Mouse (Mus musculus) forebrain, embryonic 10.5 days (tissue): ENCODE data around the gene Sort1. TPM values are rescaled to one million over a fixed set of nuclear protein-coding genes. Genes with fewer than 3 reads are reported as not detected.

ENCODE experiments used
- DNase-seq: peaks from one replicate; pipeline ENCODE4 v3.0.0-alpha.2; 2017; ENCODE audit warnings: low spot score; ENCODE audit errors: extremely low spot score
- H3K27ac ChIP-seq: fragments of 300-500 bp; sonication (generic); 2 replicates; pipeline ENCODE4 v1.5.1; 2016; ENCODE audit warnings: mild to moderate bottlenecking
- H3K27me3 ChIP-seq: fragments of 300-500 bp; sonication (generic); 2 replicates; pipeline ENCODE4 v1.6.1; 2016; ENCODE audit warnings: mild to moderate bottlenecking; ENCODE audit not compliant: poor library complexity, severe bottlenecking
- H3K36me3 ChIP-seq: fragments of 300-500 bp; sonication (generic); replicated peaks from 2 replicates; pipeline ENCODE4 v1.6.1; 2016; ENCODE audit warnings: mild to moderate bottlenecking, moderate library complexity
- H3K4me1 ChIP-seq: fragments of 300-500 bp; sonication (generic); 2 replicates; pipeline ENCODE4 v1.6.1; 2016
- H3K4me3 ChIP-seq: fragments of 300-500 bp; sonication (generic); 2 replicates; pipeline ENCODE4 v1.5.1; 2016; ENCODE audit warnings: mild to moderate bottlenecking, moderate library complexity
- H3K9me3 ChIP-seq: fragments of 300-500 bp; sonication (generic); 2 replicates; pipeline ENCODE4 v1.6.1; 2016; ENCODE audit warnings: mild to moderate bottlenecking, moderate library complexity
- WGBS: fragments of 180-500 bp; shearing (Covaris S2); methylation state at CpG from one replicate; pipeline ENCODE4 v1.1.7; 2016; 5-methylcytosine and 5-hydroxymethylcytosine counted together
- polyA plus RNA-seq: library from polyadenylated mRNA; unstranded; fragments of >200 nt; fragmentation: Nextera tagmentation; extraction: Ambion mirVana; gene quantifications from 2 replicates; pipeline ENCODE4 v1.2.1, GENCODE M21; 2016

The Sort1 gene
- polyA plus RNA-seq, 1 experiment from 2014 or later: 9.7 TPM

DNA sequence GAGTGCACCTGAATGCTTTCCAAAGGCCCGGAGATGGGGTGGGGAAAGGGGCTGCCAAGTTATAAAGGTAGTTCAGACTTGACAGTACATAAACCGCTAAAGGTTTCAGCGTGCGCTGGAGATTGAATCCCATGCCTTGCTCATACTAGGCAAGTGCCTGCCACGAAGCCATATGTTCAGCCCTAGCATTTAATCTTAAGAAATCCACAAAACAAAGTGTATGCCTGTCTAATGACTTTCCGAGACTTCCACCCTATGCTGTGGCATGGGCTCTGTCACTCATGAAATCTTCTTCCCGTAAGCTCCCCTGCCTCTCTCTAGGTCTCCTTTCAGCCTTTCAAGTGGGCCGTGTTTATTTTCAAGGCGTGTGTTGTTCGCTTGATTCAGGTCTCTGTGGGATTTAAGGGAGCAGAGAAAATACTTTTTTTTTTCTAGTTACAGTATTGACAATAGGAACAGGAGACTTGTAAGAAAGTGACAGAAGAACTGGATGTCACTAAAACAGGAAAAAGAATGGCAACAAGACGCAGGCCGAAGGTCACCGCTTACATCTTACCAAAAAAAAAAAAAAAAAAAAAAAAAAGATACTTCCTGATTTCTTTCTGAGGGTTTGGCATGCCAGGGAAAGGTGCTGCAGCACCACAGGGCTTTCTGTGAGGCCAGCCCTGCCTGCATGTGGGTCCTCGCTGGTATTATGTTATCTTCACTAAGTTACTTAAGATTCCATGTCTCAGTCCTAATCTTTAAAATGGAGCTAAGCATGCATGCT lies 3.0 kb downstream of the Sort1 start:
- WGBS: 63% methylated on average over 14 of the region's 14 CpGs
- H3K27ac ChIP-seq: 0 out of 2 replicates have a peak overlapping the region, but pooled peaks have one; percentile 74
- H3K4me1 ChIP-seq: peaks cover 78% of the 10 kb centered on the region
- H3K9me3 ChIP-seq: no peaks in the 10 kb centered on the region
- no peak for DNase-seq
- H3K4me3 ChIP-seq: peak overlapping the region; percentile 14; the same call in 1 of the 2 replicates
- H3K27me3 ChIP-seq: no peaks in the 10 kb centered on the region
- H3K36me3 ChIP-seq: 0 out of 2 replicates have a peak, but pooled peaks cover 4% of the 10 kb centered on the region

DNA sequence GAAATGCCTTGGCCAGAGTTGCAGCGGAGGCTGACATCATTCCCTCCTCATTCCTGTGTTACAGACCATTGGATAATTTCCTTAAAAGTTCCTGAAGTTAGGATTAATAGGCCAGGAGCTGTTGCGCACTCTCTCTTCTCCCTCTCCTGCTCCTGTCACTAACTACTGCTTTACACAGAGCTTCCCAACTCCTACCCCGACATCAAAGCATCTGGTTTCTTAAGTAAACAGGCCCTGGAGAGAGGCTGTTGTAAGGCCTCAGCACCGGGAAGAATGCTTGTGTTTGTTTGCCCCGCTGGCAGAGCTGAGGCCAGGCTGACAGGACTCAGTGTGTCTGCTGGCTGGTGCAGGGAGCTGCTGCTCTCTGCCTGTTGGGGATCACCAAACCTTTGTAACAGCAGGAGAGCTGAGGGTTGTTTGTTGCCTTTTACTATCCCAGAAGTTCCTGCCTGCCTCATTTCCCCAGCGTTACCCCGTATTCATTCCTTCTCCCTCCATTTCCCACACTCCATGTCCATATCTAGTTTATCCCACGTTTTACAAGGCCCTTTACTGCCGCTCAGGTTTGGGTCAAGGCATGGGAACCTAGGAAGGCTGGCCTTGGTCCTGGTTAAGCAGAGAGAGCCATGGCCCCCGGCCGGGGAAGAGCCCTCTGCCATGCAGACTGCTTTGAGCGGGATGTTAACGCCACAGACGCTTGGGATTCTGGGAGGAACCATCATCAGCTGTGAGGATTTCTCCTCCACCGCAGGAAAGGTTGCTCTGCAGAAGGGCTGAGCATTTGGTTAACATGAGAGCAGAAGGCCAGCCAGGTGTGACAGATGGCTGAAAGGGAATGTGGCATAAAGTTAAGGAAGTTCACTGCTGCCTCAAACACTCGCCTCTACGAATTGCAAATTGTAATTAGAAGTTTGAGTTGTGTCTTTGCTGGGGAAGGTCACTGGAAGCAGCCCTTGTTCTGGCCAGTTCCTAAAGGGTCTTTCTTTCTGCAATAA lies 4.2 kb downstream of the Sort1 start:
- peak; percentile 31 for DNase-seq
- 0 out of 2 replicates have a peak, but pooled peaks cover 4% of the 10 kb centered on the region for H3K36me3 ChIP-seq
- H3K4me3 ChIP-seq: peak overlapping the region; percentile 14
- no peaks in the 10 kb centered on the region for H3K9me3 ChIP-seq
- WGBS: 17% methylated on average over 17 of the region's 17 CpGs
- H3K27me3 ChIP-seq: no peaks in the 10 kb centered on the region
- H3K27ac ChIP-seq: peak overlapping the region; percentile 74
- H3K4me1 ChIP-seq: peaks cover 72% of the 10 kb centered on the region

DNA sequence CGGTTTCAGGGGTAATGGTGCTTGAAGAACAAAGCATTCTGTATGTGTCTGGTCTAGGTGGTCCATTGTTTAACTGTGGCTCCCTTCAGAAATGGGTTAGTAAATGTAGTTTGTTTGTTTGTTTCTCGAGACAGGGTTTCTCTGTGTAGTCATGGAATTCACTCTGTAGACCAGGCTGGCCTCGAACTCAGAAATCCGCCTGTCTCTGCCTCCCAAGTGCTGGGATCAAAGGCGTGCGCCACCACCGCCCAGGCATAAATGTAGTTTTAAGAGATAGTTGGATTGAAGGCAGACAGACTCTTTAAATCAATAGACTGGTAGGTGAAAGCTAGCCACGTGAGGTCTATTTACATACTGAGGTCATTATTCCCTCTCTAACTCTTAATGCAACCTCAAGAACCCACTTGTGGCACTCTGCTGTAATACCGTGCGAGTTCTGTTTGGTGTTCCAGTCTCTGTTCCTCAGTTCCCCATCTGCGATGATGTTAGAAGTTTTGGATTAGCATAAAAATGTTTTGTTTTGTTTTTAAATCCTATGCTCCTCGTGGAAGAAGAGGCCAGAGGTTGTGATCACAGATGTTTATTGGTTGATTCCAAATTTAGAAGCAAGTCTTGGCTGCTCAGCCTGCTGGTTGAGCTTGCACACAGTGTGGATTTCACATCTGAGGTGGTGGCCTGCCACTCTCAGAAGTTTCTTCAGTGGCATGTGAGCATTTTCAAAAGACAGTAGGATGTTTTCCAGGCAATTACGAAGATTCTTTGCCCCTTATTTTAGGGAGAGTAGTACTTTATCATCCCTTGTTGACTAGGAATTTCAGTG lies 5.6 kb downstream of the Sort1 start:
- Histone ChIP-seq H3K4me3 (no peak overlapping the region), H3K27ac (no peak overlapping the region), H3K27me3 (no peaks in the 10 kb centered on the region), H3K9me3 (no peaks in the 10 kb centered on the region), H3K4me1 (peaks cover 67% of the 10 kb centered on the region), H3K36me3 (0 out of 2 replicates have a peak, but pooled peaks cover 4% of the 10 kb centered on the region)
- 85% methylated on average over 13 of the region's 13 CpGs for WGBS
- DNase-seq: no peak

DNA sequence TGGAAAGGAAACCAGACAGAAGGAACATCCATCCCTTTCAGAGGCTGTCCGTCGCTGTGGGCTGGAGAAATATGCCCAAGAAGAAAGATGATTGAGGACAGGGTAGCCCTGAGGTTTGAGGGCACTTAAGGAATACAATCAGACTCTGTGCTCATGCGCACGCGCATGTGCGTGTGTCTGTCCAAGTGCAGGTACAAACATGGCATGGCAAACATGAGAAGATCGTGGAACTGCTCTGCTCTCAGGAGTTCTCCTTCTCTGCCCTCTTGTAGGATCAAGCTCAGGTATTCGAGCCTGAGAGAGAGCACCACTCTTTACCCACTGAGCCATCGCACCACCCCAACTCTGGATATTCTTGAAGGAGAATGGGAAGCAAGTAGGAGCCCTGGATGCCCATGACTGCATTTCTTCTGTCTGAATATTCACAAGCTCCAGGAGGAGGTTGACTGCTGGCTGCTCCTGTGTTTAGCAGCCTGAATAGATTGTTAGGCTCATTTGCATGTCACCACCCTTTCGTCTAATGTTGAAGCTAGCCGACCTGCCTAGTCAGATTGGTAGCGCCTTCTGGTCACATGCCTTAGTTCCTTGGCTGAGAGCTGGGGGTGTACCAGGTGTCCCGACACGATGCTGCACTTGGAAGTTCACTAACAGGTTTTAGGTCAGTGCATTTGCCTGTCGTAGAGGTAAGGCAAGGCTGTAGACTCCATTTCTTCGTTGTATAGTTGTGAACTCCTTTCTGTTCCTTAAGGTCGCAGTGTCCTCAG lies 7.3 kb downstream of the Sort1 start:
- H3K4me1 ChIP-seq: peaks cover 67% of the 10 kb centered on the region
- 75% methylated on average over 17 of the region's 17 CpGs for WGBS
- H3K4me3 ChIP-seq: no peak overlapping the region
- H3K36me3 ChIP-seq: 0 out of 2 replicates have a peak, but pooled peaks cover 4% of the 10 kb centered on the region
- no peak overlapping the region for H3K27ac ChIP-seq
- no peaks in the 10 kb centered on the region for H3K27me3 ChIP-seq
- no peak for DNase-seq
- H3K9me3 ChIP-seq: no peaks in the 10 kb centered on the region

DNA sequence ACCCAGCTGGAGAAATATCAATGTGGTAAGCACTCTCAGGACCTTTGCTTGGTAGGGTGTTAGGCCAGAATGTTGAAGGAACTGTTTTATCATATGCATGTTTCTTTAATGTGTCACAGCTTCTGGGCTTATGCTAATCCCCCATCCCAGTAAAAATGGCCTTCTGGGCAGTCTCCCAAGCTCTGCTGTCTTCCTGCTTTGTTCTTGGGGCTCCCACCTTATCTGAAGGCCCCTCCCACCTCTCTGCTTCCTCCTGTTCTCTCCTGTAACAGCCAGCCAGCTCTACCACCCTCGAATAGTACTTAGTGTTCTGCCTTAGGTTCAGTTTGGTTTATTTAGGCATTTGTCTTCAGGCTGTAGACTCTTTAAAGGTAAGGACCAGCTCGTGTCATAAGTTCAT lies 10.5 kb downstream of the Sort1 start:
- H3K36me3 ChIP-seq: 0 out of 2 replicates have a peak, but pooled peaks cover 4% of the 10 kb centered on the region
- DNase-seq: no peak
- whole genome bisulfite sequencing: 58% methylated on average over 2 of the region's 2 CpGs
- peaks cover 61% of the 10 kb centered on the region for H3K4me1 ChIP-seq
- no peak overlapping the region for H3K4me3 ChIP-seq
- H3K27me3 ChIP-seq: no peaks in the 10 kb centered on the region
- H3K27ac ChIP-seq: no peak overlapping the region
- no peaks in the 10 kb centered on the region for H3K9me3 ChIP-seq

DNA sequence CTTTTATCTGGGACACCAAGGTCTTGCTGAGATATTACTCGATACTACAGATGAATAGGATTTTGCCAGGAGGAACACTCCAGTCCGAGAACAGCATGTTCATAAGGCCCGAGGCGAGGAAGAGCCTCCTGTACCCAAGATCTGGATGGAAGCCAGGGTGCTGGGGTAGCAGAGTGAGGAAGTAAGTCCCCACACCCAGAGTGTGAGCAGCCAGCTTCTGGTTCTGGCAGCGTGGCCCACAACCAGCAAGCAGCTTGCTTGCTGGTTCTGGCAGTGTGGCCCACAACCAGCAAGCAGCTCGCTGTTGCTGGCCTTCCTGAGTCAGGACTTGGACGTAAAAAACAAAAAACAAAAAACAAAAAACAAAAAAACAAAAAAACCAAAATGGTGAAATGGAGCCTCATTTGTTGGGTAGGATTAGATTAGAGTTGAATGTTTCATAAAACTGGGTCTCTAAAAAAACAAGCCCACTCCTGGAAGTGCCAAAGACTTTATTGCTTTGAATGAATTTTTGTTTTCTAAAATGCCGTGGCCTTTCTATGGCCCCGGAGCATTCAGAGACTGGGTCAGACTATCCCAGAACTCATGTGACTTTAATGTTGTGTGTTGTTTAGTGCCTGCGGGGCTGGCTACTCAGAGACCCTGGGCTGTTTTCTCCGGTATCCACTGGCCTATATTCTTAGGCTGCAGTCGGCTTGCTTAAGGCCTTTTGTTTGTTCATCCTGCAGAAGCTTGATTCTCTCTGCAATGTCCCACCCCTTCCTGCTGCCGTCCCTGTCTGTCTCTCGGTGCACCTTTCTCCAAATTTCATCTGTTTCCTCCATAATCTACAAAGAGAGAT lies 11.7 kb downstream of the Sort1 start:
- peaks cover 59% of the 10 kb centered on the region for H3K4me1 ChIP-seq
- H3K36me3 ChIP-seq: 0 out of 2 replicates have a peak, but pooled peaks cover 4% of the 10 kb centered on the region
- peak; percentile 32 for DNase-seq
- 44% methylated on average over 14 of the region's 14 CpGs for whole genome bisulfite sequencing
- no peaks in the 10 kb centered on the region for H3K9me3 ChIP-seq
- peak overlapping the region; percentile 39 for H3K4me3 ChIP-seq
- peak overlapping the region; percentile 85 for H3K27ac ChIP-seq
- H3K27me3 ChIP-seq: no peaks in the 10 kb centered on the region

DNA sequence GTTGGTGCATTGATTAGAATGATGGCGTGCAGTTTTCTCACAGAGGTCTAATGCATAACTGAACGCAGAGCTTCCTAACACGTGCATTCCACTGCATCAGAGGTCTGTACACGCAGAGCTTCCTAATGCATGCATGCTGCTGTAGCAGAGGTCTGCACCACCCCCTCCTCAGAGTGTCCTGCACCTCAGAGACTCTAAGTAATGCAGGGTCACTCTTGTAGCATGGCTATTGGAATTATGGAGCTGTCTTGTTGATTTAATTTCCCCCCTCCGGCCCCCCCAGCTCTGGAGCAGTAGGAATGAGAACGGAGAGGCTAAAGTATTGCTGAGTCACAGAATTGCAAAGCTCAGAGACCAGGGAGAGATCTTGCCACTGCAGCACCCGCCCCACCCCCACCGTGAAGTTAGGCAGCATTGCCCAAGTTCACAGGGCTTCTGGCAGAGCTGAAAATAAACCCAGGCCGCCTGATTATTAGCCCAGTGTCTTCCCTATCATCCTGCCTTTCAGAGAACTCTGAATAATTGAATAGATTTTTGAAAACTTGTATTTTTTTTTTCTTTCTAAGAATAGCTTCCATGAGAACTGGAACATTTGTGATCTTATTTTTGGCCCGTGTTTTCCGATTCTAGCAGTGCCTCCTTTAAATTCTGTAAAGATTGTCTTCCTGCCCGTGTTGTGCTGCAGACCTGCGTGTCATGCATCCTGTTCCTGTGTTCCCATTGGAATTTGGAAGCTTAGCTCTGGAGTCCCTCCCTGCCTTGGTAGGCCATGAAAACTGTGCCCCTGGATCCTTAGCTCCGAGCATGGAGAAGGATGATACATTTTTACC lies 12.6 kb downstream of the Sort1 start:
- Histone ChIP-seq H3K27ac (peak overlapping the region; percentile 85), H3K9me3 (no peaks in the 10 kb centered on the region), H3K36me3 (0 out of 2 replicates have a peak, but pooled peaks cover 4% of the 10 kb centered on the region), H3K27me3 (no peaks in the 10 kb centered on the region), H3K4me3 (peak overlapping the region; percentile 39), H3K4me1 (peaks cover 52% of the 10 kb centered on the region)
- WGBS: 23% methylated on average over 14 of the region's 14 CpGs
- peak; percentile 35 for DNase-seq

DNA sequence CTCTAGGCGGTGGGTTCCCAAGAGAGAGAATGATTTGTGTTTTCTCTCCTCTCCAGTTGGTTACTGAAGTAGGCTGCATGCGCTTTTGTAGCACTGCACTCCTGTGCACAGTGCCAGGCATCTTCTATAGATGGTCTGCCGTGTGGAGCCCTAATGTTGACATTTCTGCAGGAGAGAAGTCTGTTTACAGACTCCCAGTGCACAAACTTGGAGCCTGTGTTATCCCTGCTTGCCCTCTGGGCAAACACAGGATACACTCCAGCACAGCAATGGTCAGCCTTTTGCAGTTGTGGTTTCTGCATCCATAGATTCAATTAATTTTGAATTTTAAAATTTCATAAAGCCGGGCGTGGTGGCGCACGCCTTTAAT lies 13.2 kb downstream of the Sort1 start:
- Histone ChIP-seq H3K4me3 (no peak overlapping the region), H3K9me3 (no peaks in the 10 kb centered on the region), H3K4me1 (peaks cover 48% of the 10 kb centered on the region), H3K27ac (peak overlapping the region; percentile 85), H3K36me3 (peaks cover 5% of the 10 kb centered on the region; the same call in 1 of the 2 replicates), H3K27me3 (no peaks in the 10 kb centered on the region)
- 78% methylated on average over 7 of the region's 7 CpGs for WGBS
- no peak for DNase-seq

DNA sequence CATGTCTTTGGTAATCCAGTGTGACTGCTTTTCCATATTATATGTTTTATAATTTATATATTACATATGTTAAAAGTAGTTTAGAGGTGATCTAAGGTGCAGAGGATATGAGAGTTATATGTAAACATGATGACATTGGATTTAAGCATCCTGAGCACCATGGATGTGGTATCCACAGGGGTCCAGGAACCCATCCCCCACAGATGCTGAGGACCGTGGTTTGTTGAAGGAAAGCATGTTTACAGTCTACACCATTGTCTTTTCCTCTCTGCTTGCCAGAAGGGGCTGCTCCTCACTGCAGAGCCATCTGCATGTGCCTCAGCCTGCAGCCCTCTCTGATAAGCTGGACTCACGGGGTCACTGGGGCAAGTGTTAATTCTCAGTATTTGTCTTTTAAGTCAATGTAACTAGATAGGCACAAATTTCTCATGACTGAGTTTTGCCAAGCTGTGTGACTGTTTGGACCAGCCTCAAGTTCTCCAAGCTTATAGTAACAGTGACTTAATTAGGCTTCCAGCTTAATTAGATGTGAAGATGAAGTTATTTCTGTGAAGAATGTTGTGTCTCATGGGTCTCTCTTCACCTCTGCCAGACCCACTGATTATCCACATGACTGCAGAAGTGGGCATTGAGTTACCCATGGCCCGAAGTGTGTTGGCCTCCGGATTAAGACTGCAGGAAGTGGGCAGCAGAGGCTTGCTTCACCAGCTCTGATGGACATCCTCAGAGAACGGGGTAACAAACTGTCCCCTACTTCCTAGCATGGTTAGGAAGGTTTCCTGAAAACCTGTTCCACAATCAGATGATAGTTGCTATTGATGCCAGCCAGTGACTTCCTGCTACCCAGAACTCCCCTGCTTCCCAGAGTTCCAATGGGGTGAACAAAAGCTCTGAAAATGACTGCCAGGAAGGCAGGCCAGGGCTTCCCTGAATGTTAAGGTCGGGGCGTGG lies 14.0 kb downstream of the Sort1 start:
- H3K36me3 ChIP-seq: peaks cover 5% of the 10 kb centered on the region; the same call in 1 of the 2 replicates
- peaks cover 48% of the 10 kb centered on the region for H3K4me1 ChIP-seq
- DNase-seq: no peak
- H3K9me3 ChIP-seq: no peaks in the 10 kb centered on the region
- H3K27me3 ChIP-seq: no peaks in the 10 kb centered on the region
- H3K27ac ChIP-seq: peak overlapping the region; percentile 2; the same call in 1 of the 2 replicates
- WGBS: 64% methylated on average over 7 of the region's 7 CpGs
- H3K4me3 ChIP-seq: no peak overlapping the region
